Mouse (Mus musculus): Measurements from ENCODE around the gene S100a6. TPM values are rescaled to one million over a fixed set of nuclear protein-coding genes. Genes with fewer than 3 reads are reported as not detected.

Gene S100a6
- total RNA-seq, 1 experiment: 912 TPM

GRCm38 (mm10) chr3:90579433-90579832 is 33.2 kb upstream of the S100a6 start:
- H3K4me3 ChIP-seq (ENCODE audit: insufficient read depth in 1 of 2, low read depth in 1 of 2, low read length in 2 of 2, poor library complexity in 1 of 2, severe bottlenecking in 1 of 2): no peak overlapping the region
- no peak overlapping the region for H3K27ac ChIP-seq (ENCODE audit: insufficient read depth, low read depth, low read length, poor library complexity, severe bottlenecking)
- no peaks in the 10 kb centered on the region for H3K36me3 ChIP-seq (ENCODE audit: control insufficient read depth, insufficient read depth, low read length, poor library complexity, severe bottlenecking)
- in situ Hi-C loops (cut with MboI; ENCODE audit: low sequenced_read_pairs in 2 of 2, unreplicated experiment in 2 of 2): no loop called here
- H3K9me3 ChIP-seq (ENCODE audit: control insufficient read depth, insufficient read depth, low read depth, low read length): no peaks in the 10 kb centered on the region
- no peak for DNase-seq (ENCODE audit: low read depth, low spot score)
- TF ChIP-seq ZNF384 (IDR thresholded peaks at IDR 0.05; ENCODE audit: low read depth, low read length) (no peak), MAFK (IDR thresholded peaks at IDR 0.05; ENCODE audit: insufficient read depth, low read depth, low read length) (no peak), CHD2 (IDR thresholded peaks at IDR 0.05; ENCODE audit: low read depth, low read length) (no peak), ZC3H11A (IDR thresholded peaks at IDR 0.05; ENCODE audit: borderline replicate concordance, low read depth, low read length) (no peak), HCFC1 (IDR thresholded peaks at IDR 0.05; ENCODE audit: borderline replicate concordance, insufficient read depth, low read length) (no peak)
- no peak overlapping the region for H3K9ac ChIP-seq (ENCODE audit: insufficient read depth, low read depth, low read length, poor library complexity, severe bottlenecking)
- H3K4me1 ChIP-seq (ENCODE audit: control insufficient read depth in 2 of 2, insufficient read depth in 2 of 2, low read length in 2 of 2, poor library complexity in 1 of 2): no peaks in the 10 kb centered on the region

- in situ Hi-C loops (cut with MboI; ENCODE audit: low sequenced_read_pairs in 2 of 2, unreplicated experiment in 2 of 2): no loop called here
- H3K4me3 ChIP-seq (ENCODE audit: insufficient read depth in 1 of 2, low read depth in 1 of 2, low read length in 2 of 2, poor library complexity in 1 of 2, severe bottlenecking in 1 of 2): no peak overlapping the region
- no peak overlapping the region for H3K27ac ChIP-seq (ENCODE audit: insufficient read depth, low read depth, low read length, poor library complexity, severe bottlenecking)
- no peak for DNase-seq (ENCODE audit: low read depth, low spot score)
- H3K36me3 ChIP-seq (ENCODE audit: control insufficient read depth, insufficient read depth, low read length, poor library complexity, severe bottlenecking): no peaks in the 10 kb centered on the region
- H3K4me1 ChIP-seq (ENCODE audit: control insufficient read depth in 2 of 2, insufficient read depth in 2 of 2, low read length in 2 of 2, poor library complexity in 1 of 2): peaks cover 0 to 4% of the 10 kb centered on the region in 2 experiments; a peak in 1 of 4 replicates
- TF ChIP-seq CHD2 (IDR thresholded peaks at IDR 0.05; ENCODE audit: low read depth, low read length) (no peak), MAFK (IDR thresholded peaks at IDR 0.05; ENCODE audit: insufficient read depth, low read depth, low read length) (no peak), ZNF384 (IDR thresholded peaks at IDR 0.05; ENCODE audit: low read depth, low read length) (no peak), HCFC1 (IDR thresholded peaks at IDR 0.05; ENCODE audit: borderline replicate concordance, insufficient read depth, low read length) (no peak), ZC3H11A (IDR thresholded peaks at IDR 0.05; ENCODE audit: borderline replicate concordance, low read depth, low read length) (no peak)
- no peaks in the 10 kb centered on the region for H3K9me3 ChIP-seq (ENCODE audit: control insufficient read depth, insufficient read depth, low read depth, low read length)
- no peak overlapping the region for H3K9ac ChIP-seq (ENCODE audit: insufficient read depth, low read depth, low read length, poor library complexity, severe bottlenecking)
These were observed 31.5 kb upstream of the S100a6 start for GRCm38 (mm10) chr3:90581141-90581540.

- Histone ChIP-seq H3K4me1 (ENCODE audit: control insufficient read depth in 2 of 2, insufficient read depth in 2 of 2, low read length in 2 of 2, poor library complexity in 1 of 2) (peaks cover 0 to 11% of the 10 kb centered on the region in 2 experiments; a peak in 1 of 4 replicates), H3K27ac (ENCODE audit: insufficient read depth, low read depth, low read length, poor library complexity, severe bottlenecking) (no peak overlapping the region), H3K9me3 (ENCODE audit: control insufficient read depth, insufficient read depth, low read depth, low read length) (no peaks in the 10 kb centered on the region), H3K36me3 (ENCODE audit: control insufficient read depth, insufficient read depth, low read length, poor library complexity, severe bottlenecking) (no peaks in the 10 kb centered on the region), H3K4me3 (ENCODE audit: insufficient read depth in 1 of 2, low read depth in 1 of 2, low read length in 2 of 2, poor library complexity in 1 of 2, severe bottlenecking in 1 of 2) (no peak overlapping the region), H3K9ac (ENCODE audit: insufficient read depth, low read depth, low read length, poor library complexity, severe bottlenecking) (no peak overlapping the region)
- in situ Hi-C loops (cut with MboI; ENCODE audit: low sequenced_read_pairs in 2 of 2, unreplicated experiment in 2 of 2): no loop called here
- DNase-seq (ENCODE audit: low read depth, low spot score): no peak
- TF ChIP-seq ZC3H11A (IDR thresholded peaks at IDR 0.05; ENCODE audit: borderline replicate concordance, low read depth, low read length): peak; percentile 57
- no peak for TF ChIP-seq HCFC1 (IDR thresholded peaks at IDR 0.05; ENCODE audit: borderline replicate concordance, insufficient read depth, low read length)
These were observed 30.5 kb upstream of the S100a6 start for GRCm38 (mm10) chr3:90582156-90582555.

GRCm38 (mm10) chr3:90582556-90582955 is 30.1 kb upstream of the S100a6 start:
- Histone ChIP-seq H3K9ac (ENCODE audit: insufficient read depth, low read depth, low read length, poor library complexity, severe bottlenecking) (no peak overlapping the region), H3K4me1 (ENCODE audit: control insufficient read depth in 2 of 2, insufficient read depth in 2 of 2, low read length in 2 of 2, poor library complexity in 1 of 2) (peaks cover 3 to 11% of the 10 kb centered on the region in 2 experiments; a peak in 1 of 4 replicates), H3K4me3 (ENCODE audit: insufficient read depth in 1 of 2, low read depth in 1 of 2, low read length in 2 of 2, poor library complexity in 1 of 2, severe bottlenecking in 1 of 2) (no peak overlapping the region), H3K9me3 (ENCODE audit: control insufficient read depth, insufficient read depth, low read depth, low read length) (no peaks in the 10 kb centered on the region), H3K36me3 (ENCODE audit: control insufficient read depth, insufficient read depth, low read length, poor library complexity, severe bottlenecking) (no peaks in the 10 kb centered on the region), H3K27ac (ENCODE audit: insufficient read depth, low read depth, low read length, poor library complexity, severe bottlenecking) (no peak overlapping the region)
- DNase-seq (ENCODE audit: low read depth, low spot score): no peak
- in situ Hi-C loops (cut with MboI; ENCODE audit: low sequenced_read_pairs in 2 of 2, unreplicated experiment in 2 of 2): no loop called here
- TF ChIP-seq ZNF384 (IDR thresholded peaks at IDR 0.05; ENCODE audit: low read depth, low read length) (no peak), HCFC1 (IDR thresholded peaks at IDR 0.05; ENCODE audit: borderline replicate concordance, insufficient read depth, low read length) (no peak), CHD2 (IDR thresholded peaks at IDR 0.05; ENCODE audit: low read depth, low read length) (no peak), ZC3H11A (IDR thresholded peaks at IDR 0.05; ENCODE audit: borderline replicate concordance, low read depth, low read length) (no peak)

- TF ChIP-seq HCFC1 (IDR thresholded peaks at IDR 0.05; ENCODE audit: borderline replicate concordance, insufficient read depth, low read length): no peak
- no peak for TF ChIP-seq MAFK (IDR thresholded peaks at IDR 0.05; ENCODE audit: insufficient read depth, low read depth, low read length)
- no peak for TF ChIP-seq ZNF384 (IDR thresholded peaks at IDR 0.05; ENCODE audit: low read depth, low read length)
- TF ChIP-seq ZC3H11A (IDR thresholded peaks at IDR 0.05; ENCODE audit: borderline replicate concordance, low read depth, low read length): no peak
- TF ChIP-seq CHD2 (IDR thresholded peaks at IDR 0.05; ENCODE audit: low read depth, low read length): no peak
- Histone ChIP-seq H3K27ac (ENCODE audit: insufficient read depth, low read depth, low read length, poor library complexity, severe bottlenecking) (no peak overlapping the region), H3K9ac (ENCODE audit: insufficient read depth, low read depth, low read length, poor library complexity, severe bottlenecking) (no peak overlapping the region), H3K4me3 (ENCODE audit: insufficient read depth in 1 of 2, low read depth in 1 of 2, low read length in 2 of 2, poor library complexity in 1 of 2, severe bottlenecking in 1 of 2) (no peak overlapping the region), H3K36me3 (ENCODE audit: control insufficient read depth, insufficient read depth, low read length, poor library complexity, severe bottlenecking) (no peaks in the 10 kb centered on the region), H3K4me1 (ENCODE audit: control insufficient read depth in 2 of 2, insufficient read depth in 2 of 2, low read length in 2 of 2, poor library complexity in 1 of 2) (peaks cover 3 to 15% of the 10 kb centered on the region in 2 experiments; a peak in 1 of 4 replicates), H3K9me3 (ENCODE audit: control insufficient read depth, insufficient read depth, low read depth, low read length) (no peaks in the 10 kb centered on the region)
- in situ Hi-C loops (cut with MboI; ENCODE audit: low sequenced_read_pairs in 2 of 2, unreplicated experiment in 2 of 2): no loop called here
- DNase-seq (ENCODE audit: low read depth, low spot score): no peak
These were observed 28.8 kb upstream of the S100a6 start for GRCm38 (mm10) chr3:90583893-90584292.

Data from ES-E14 (cell line).